Mouse (Mus musculus) thymus, adult 18-20 months (tissue): ENCODE measurements around the gene 4930595D18Rik.
A peak's percentile ranks its signal among the peaks of the same experiment; 100 is the strongest.

ENCODE experiments used
- DNase-seq, 2 experiments: peaks; one replicate each; pipeline ENCODE4 v3.0.0; 2022; ENCODE audit warnings: mixed read lengths in 2 of 2

Gene 4930595D18Rik

DNA sequence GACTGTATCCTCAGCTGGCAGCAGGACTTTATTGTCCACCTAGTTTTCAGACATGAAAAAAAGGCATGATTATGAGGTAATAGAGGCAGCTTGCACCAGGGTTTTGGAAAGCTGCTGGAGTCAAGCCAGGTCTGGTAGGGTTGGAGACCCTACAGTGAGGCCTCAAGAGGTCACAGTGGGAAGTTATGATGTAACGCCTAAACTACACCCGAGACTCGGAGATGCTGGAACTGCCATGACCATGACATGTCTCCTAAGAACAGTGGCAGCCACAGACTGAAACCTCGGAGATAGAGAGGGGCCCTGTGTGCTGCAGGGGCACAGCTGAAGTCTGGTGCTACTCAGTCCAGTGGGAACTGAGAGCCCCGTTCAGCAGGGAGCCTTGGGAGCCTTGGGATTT lies at the start of gene 4930595D18Rik:
Gene 4930595D18Rik (minus strand): TSS at position 16 of the 400 bp plus-strand sequence.
- no peak for DNase-seq

GRCm38 (mm10) chr12:111233798-111234197 lies 49.5 kb upstream of the 4930595D18Rik start:
- DNase-seq, result no peak

- DNase-seq, result no peak
These were observed 46.5 kb upstream of the 4930595D18Rik start for GRCm38 (mm10) chr12:111230793-111231192.

DNA sequence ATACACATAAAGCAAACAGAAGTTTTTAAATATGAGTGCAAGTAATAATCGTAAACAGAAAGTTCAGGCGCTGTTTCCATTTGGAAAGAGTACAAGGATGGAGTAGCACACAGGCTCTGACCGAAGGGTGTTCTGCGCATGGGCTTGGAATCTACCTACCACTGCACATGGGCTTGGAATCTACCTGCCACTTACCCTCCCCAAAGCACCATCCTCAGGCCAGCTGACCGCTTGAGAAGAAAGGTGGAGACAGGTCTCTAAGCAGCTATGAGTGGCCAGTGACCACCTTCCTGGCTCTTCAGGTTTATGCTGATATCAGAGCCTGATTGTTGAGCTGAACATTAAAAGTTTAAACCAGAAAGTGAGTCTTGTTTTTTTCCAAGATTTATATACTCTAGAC lies 44.2 kb upstream of the 4930595D18Rik start:
- DNase-seq, result no peak

DNA sequence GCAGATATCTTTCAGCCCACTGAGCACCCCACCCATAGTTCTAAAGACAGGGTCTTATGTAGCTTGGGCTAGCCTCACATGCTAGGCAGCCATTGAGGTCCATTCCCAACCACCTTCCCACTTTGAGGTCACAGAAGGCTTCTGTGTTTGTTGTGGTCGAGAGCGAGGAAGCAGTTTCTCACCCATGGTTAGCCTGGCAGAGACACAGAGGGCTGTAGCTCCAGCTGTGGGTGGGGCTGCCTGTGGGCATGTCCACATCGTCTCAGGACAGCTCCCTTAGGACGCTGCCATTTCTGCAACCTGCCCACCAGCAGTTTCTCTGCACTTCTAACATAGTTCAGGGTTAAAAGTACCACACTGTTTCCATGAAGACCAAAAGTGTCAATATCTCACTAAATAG lies 43.1 kb upstream of the 4930595D18Rik start:
- no peak for DNase-seq

GRCm38 (mm10) chr12:111225197-111225780 lies 41.0 kb upstream of the 4930595D18Rik start:
- DNase-seq, result no peak

DNA sequence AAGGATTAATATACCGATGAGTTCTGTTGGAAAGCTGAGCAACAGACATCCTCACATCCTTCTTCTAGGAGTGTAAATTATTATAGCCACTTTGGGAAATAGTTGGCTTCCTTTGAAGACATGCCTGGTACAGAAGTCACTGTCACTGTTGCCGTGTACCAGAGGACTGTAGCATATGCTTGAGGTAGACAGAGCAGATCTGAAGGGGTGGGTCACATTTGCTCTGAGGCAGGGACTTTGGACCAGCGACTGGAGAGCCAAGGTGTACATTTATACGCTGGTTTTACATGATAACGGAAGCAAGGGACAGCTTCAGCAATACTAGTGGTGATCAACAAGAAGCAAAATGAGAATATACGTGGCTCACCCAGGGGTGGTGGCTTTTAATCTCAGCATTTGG lies 34.6 kb upstream of the 4930595D18Rik start:
- DNase-seq, result no peak

DNA sequence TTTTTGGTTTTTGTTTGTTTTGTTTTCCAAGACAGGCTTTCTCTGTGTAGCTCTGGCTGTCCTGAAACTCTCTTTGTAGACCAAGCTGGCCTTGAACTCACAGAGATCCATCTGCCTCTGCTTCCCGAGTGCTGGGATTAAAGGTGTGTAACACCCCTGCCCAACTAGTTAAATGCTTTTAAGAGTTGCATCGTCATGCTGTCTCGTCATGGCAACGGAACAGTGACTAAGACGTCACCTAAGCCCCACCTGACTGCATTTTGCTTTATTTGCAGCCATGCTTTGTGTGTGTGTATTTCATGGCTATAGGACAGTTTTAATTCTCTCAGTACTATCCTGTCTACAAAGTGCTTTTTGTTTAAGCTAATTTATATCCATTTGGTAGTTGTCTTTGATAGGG lies 27.4 kb upstream of the 4930595D18Rik start:
- DNase-seq, result no peak

DNA sequence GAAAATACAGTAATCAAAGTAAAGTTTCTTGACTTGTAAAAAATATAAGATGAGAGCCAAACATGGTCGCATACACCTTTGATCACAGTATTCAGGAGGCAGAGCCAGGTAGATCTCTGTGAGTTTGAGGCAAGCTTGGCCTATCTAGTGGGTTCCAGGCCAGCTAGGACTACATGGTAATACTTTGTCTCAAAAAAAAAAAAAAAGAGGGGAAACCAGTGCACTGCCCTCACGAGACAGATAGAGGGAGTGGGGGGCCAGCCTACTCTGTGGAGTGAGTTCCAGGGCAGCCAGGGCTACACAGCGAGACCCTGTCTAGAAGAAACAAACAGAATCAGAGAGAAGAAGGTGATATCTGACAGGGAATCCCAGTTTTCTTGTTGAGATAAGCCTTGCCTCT lies 23.4 kb upstream of the 4930595D18Rik start:
- DNase-seq, result no peak

GRCm38 (mm10) chr12:111203945-111204344 lies 19.7 kb upstream of the 4930595D18Rik start:
- no peak for DNase-seq

GRCm38 (mm10) chr12:111203076-111203475 lies 18.8 kb upstream of the 4930595D18Rik start:
- no peak for DNase-seq

DNA sequence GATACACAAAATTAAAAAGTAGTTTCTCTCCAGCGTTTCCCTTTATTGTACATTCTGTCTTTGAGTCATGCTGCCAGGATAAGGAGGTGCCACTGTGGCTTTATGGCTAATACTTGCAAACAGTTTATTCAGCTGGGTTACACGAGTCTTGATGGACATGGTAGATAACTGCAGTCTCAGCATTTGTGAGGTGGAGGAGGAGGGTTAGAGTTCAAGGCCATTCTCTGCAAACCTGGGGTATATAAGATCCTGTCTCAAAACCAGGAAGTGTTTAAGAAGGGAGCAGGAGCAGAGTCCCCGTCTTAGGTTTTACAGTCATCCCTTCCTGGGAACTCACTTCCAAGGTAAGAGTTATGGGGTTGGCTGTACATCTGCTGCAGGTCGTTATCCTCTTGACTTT lies 12.3 kb upstream of the 4930595D18Rik start:
- DNase-seq, result no peak

DNA sequence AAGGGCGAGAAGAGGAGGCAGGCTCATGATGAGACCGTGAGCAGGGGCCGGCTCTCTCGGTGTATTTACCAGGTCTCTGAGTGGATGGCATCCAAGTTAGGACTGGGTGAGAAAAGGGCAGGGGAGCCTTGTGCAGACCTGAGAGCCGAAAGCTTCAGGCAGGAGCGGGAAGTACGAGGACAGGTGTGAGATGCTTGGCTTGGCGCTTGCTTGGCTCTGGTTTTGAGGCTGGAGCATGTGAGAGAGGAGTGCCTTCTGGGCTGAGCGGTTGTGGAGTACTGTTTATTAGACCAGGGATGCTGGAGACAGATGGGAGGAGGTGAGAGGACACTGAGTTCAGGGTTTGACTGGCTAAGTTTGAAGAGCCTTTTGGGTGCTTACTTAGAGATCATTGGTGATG lies 9.0 kb upstream of the 4930595D18Rik start:
- DNase-seq, result no peak

DNA sequence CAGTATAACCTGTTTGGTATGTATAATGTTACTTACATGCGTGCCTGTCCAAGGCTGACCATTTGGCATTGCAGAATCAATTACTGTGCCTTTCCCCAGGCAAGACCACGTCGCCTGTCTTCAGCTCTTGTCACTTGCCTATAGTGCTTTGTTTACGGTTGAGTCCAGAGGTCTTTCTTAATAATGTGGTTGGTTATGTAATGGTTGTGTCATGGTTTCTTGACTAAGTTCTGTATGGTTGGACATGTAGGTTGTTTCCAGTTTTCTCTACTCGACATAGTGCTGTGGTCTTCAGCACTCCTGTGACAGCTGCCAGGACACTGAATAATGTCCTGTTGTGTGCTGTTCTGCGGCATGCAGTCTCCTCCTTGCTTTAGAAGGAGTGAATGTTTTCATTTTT lies 8.5 kb upstream of the 4930595D18Rik start:
- DNase-seq, result no peak

- no peak for DNase-seq
These were observed 6.6 kb upstream of the 4930595D18Rik start for GRCm38 (mm10) chr12:111190891-111191290.

DNA sequence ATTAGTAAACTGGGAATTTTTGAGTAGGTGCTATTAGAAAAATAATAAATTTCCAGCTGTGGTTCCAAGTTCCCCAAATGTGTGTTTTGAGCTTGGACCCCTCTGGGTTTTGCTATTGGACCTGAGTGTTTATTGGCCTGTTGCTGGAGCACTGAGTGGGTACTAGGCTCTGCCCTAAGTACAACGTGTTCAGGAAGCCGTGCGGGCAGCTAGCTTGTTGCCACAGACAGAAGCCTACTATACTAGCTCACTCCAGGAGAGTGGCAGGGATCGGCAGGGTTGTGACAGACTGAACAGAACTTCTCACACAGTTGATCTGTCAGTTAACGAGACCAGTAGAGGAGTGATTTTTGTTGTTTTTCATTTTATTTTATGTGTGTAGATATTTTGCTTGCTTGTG lies 6.1 kb upstream of the 4930595D18Rik start:
- no peak for DNase-seq

- DNase-seq, result no peak
These were observed 4.0 kb upstream of the 4930595D18Rik start for GRCm38 (mm10) chr12:111188295-111188694.

GRCm38 (mm10) chr12:111186986-111187385 lies 2.7 kb upstream of the 4930595D18Rik start:
- DNase-seq, result no peak

DNA sequence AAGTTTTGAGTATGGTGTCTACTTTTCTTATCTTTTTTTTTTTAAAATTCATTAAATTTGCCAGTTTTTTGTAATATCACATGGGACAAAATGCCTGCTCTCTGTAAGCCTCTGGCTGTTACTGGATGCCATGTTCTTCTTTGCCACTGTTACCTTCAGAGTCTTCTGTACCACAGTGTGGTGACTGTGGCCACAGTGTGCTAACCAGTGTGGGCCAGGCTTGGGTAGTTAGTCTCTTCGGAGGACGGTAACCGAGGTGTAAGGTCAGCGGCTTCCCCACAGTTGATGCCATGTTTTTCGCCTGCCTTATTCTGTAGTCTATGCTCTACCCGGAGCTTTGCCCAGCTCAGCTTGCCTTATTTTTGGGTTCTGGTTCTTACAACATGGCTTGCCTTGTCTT lies 1.9 kb downstream of the 4930595D18Rik start:
- DNase-seq, result no peak

- DNase-seq, result no peak
These were observed 2.4 kb downstream of the 4930595D18Rik start for GRCm38 (mm10) chr12:111181848-111182247.

DNA sequence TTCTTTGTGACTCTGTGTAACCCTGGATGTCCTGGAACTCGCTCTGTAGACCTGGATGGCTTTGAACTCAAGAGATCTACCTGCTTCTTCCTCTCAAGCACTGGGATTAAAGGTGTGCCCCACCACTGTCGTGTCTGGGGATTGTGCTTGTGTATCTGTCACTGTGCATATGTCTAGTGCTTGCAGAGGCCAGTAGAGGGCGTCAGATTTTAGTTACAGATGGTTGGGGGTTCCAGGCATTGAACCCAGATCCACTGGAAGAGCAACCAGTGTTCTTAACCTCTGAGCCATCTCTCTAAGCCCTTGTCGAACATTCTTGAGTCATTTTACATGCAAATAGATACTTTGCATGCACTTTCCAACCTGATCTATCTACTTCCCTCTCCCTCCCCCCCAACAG lies 5.5 kb downstream of the 4930595D18Rik start:
- no peak for DNase-seq

GRCm38 (mm10) chr12:111168891-111169290 lies 15.4 kb downstream of the 4930595D18Rik start:
- DNase-seq, result no peak

DNA sequence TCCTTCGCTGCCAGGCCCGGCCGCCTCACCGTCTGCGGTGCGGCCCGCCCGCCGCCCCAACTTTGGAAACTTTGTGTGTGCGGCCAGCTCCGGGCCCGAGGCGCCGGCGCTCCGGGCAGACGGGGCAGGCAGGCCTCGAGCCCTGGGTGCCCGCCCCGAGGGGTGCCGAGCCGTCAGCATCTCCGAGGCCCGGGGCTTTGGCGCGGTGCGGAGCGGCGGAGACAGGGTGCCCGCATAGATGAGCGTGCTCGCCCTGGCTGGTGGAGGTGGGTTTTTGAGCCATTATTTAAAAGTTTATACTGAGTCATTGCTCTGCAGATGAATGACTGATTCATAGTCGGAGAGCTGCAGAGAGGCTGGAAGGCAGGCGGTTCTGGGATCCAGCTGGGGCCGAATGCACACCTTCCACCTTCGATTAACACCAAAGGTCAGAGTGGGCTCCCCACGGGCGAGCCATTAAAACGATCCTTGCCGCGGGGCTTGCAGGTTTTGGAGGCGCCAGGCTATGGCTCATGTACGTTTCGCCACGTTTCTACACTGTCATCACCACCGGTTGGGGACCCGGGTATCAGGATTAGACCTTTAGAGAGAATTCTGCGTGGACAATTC lies 17.5 kb downstream of the 4930595D18Rik start:
- peak; percentile 21 to 29 for DNase-seq

DNA sequence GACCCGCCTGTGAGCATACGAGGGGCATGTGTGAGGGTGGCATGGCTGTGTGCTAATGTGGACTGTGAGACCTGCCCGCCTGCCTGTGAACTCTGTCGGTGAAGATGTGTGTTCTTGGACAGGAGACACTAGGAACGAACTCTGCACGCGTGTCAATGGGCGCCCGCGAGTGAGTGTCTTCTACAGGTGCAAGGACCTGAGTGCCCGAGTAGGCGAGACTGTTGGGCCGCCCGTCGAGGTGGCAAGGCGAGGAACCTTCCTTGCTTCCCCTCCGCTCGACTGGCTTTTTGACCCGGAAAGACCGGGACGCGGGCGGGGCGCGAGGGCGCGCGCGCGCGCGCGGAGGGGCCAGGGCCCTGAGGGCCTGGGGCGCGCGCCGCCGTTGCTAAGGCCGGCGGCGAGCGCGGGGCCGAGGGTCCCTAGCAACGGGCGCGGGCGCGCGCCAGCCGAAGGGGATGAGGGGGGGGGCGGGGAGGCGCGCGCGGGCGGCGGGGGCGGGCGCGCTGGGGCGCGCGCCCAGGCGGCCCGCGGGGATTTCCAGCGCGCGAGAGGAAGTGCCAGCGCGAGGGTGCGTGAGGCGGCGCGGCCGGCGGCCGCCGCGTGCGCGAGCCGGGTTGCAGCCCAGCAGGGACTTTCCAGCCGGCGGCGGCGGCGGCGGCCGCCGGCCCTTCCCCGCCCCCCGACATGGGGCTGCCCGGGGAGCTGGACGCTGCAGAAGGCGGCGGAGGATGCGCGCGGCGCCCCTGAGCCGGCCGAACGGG lies 18.3 kb downstream of the 4930595D18Rik start, which contains the start of gene Traf3:
Gene Traf3 (plus strand): TSS at position 540 of the 761 bp plus-strand sequence.
- DNase-seq, result peak; percentile 57 to 68
